Mouse (Mus musculus) midbrain, embryonic 14.5 days (tissue): Measurements from ENCODE around the gene Atp23. TPM values are rescaled to one million over a fixed set of nuclear protein-coding genes. Genes with fewer than 3 reads are reported as not detected.

Source experiments
- ATAC-seq: fragments of 200-750 bp; cut with Nextera tagmentation; 2 replicates; pipeline ENCODE4 v1.8.0; 2017; ENCODE audit warnings: moderate number of reproducible peaks, moderate library complexity; ENCODE audit not compliant: low FRiP score, low TSS enrichment
- DNase-seq: peaks from one replicate; pipeline ENCODE4 v3.0.0-alpha.2; 2015
- H3K27ac ChIP-seq: fragments of 300-500 bp; sonication (generic); replicated peaks from 2 replicates; pipeline ENCODE4 v1.5.1; 2014; ENCODE audit warnings: mild to moderate bottlenecking, low read depth, low read length, moderate library complexity
- H3K27me3 ChIP-seq: fragments of 300-500 bp; sonication (generic); 2 replicates; pipeline ENCODE4 v1.6.1; 2014; ENCODE audit warnings: low read length, control low read depth, mixed read lengths; ENCODE audit not compliant: control insufficient read depth, insufficient read depth
- H3K36me3 ChIP-seq: fragments of 300-500 bp; sonication (generic); 2 replicates; pipeline ENCODE4 v1.6.1; 2014; ENCODE audit warnings: low read length, control low read depth; ENCODE audit not compliant: control insufficient read depth, insufficient read depth
- H3K4me1 ChIP-seq: fragments of 300-500 bp; sonication (generic); 2 replicates; pipeline ENCODE4 v1.6.1; 2014; ENCODE audit warnings: mild to moderate bottlenecking, antibody characterized with exemption, low read length, control low read depth; ENCODE audit not compliant: control insufficient read depth, insufficient read depth
- H3K4me2 ChIP-seq: fragments of 300-500 bp; sonication (generic); 2 replicates; pipeline ENCODE4 v1.6.1; 2014; ENCODE audit warnings: mild to moderate bottlenecking, low read length, moderate library complexity
- H3K4me3 ChIP-seq: fragments of 300-500 bp; sonication (generic); replicated peaks from 2 replicates; pipeline ENCODE4 v1.5.1; 2014; ENCODE audit warnings: low read depth, low read length
- H3K9ac ChIP-seq: fragments of 300-500 bp; sonication (generic); replicated peaks from 2 replicates; pipeline ENCODE4 v1.6.1; 2014; ENCODE audit warnings: mild to moderate bottlenecking, low read length, moderate library complexity
- H3K9me3 ChIP-seq: fragments of 300-500 bp; sonication (generic); 2 replicates; pipeline ENCODE4 v1.6.1; 2016; ENCODE audit warnings: low read length, control low read depth, mixed read lengths; ENCODE audit not compliant: control insufficient read depth
- WGBS: fragments of 180-500 bp; shearing (Covaris S2); extraction: QIAGEN DNeasy Blood & Tissue Kit; methylation state at CpG from one replicate; pipeline ENCODE4 v1.1.7; 2014; 5-methylcytosine and 5-hydroxymethylcytosine counted together
- polyA plus RNA-seq: library from polyadenylated mRNA; unstranded; fragments of >200 nt; fragmentation: Nextera tagmentation; extraction: Ambion mirVana; gene quantifications from 2 replicates; pipeline ENCODE4 v1.2.1, GENCODE M21; 2014

Gene Atp23
- polyA plus RNA-seq, 1 experiment from 2014 or later, result 13.6 TPM

- H3K9me3 ChIP-seq, result no peaks in the 10 kb centered on the region
- no peak overlapping the region for H3K4me2 ChIP-seq
- no peaks in the 10 kb centered on the region for H3K27me3 ChIP-seq
- DNase-seq (no peak), ATAC-seq (no peak)
- no peak overlapping the region for H3K4me3 ChIP-seq
- no peak overlapping the region for H3K27ac ChIP-seq
- H3K4me1 ChIP-seq, result peaks cover 28% of the 10 kb centered on the region
- no peaks in the 10 kb centered on the region for H3K36me3 ChIP-seq
- H3K9ac ChIP-seq, result no peak overlapping the region
Observed at GRCm38 (mm10) chr10:126931760-126932139, 30.6 kb upstream of the Atp23 start.

DNA sequence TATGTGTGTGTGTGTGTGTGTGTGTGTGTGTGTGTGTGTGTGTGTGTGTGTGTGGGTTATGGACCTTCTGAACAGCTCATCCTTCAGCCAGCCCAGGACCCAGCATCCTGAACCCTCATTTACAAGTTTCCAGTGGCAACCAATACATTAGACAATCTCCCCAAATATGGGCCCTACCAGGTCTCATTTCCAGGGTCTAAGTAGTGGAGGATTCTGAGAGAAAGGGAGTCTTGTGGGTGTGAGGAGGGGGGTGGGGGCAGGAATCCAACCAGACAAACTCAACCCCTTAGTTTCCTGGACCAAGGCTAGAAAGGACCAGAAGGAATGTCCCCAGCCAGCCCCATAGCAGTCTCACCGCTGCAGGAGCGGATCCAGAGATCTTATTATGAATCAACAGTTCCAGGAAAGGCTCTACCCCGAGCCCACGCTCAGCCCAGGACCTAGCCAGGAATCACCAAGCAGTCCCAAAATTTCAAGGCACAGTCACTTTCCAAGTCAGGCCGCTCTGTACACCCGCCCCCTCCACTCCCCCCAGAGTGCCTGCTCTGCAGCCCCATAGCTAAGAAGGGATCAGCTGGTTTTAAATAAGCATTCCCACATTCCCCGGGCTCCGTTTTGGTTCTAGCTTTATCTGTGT is 30.1 kb upstream of the Atp23 start:
- no peak overlapping the region for H3K4me3 ChIP-seq
- H3K27ac ChIP-seq, result peak overlapping the region; percentile 52
- WGBS, result 65% methylated on average over 8 of the region's 8 CpGs
- H3K36me3 ChIP-seq, result no peaks in the 10 kb centered on the region
- H3K4me1 ChIP-seq, result peaks cover 28% of the 10 kb centered on the region
- no peaks in the 10 kb centered on the region for H3K9me3 ChIP-seq
- H3K9ac ChIP-seq, result no peak overlapping the region
- ATAC-seq (no peak), DNase-seq (no peak)
- H3K4me2 ChIP-seq, result no peak overlapping the region
- H3K27me3 ChIP-seq, result no peaks in the 10 kb centered on the region

DNA sequence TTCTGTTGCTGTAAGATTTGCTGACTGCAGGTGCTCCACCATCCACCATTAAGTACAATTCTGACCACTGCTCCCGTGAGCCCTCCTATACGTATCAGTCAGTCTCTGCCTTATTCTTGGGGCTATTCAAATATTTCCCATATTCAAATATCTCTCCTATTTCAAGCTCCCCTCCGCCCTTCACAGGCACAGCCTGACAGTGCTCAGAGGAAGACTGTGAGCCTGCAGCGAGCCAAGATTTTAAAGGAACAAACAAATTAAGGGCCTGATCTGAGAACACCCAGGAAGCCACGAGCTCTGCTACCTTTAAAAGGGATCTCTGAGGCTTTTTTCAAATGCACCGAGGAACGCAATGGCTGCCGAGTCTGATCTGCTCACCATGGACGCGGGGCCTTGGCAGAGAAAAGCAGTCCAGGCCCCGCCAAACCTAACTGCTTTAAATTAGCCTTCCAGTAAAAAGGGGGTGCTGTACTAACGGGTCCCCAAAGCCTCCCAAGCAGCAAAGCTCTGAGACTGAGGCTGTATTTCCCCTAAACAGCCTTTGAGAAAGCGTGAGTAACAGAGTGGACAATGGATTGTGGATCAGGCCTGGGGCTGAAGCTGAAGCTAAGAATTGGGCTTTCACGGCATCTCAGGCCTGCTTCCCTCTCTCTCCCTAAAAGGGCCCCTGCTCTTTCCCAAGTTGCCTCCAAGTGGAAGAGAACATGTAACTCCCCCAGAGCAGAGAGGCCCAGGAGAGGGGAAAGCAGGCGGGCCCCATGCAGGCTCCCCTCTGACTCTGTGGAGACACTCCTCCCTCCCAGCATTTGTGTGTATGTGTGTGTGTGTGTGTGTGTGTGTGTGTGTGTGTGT is 29.3 kb upstream of the Atp23 start:
- Histone ChIP-seq H3K36me3 (no peaks in the 10 kb centered on the region), H3K4me1 (peaks cover 28% of the 10 kb centered on the region), H3K9me3 (no peaks in the 10 kb centered on the region), H3K27me3 (no peaks in the 10 kb centered on the region), H3K4me2 (0 out of 2 replicates have a peak overlapping the region, but pooled peaks have one; percentile 7), H3K27ac (peak overlapping the region; percentile 52), H3K4me3 (no peak overlapping the region), H3K9ac (peak overlapping the region; percentile 38)
- ATAC-seq (no peak), DNase-seq (peak; percentile 64)
- 20% methylated on average over 15 of the region's 15 CpGs for WGBS

- DNase-seq (peak; percentile 21), ATAC-seq (no peak)
- Histone ChIP-seq H3K27ac (no peak overlapping the region), H3K9me3 (no peaks in the 10 kb centered on the region), H3K27me3 (no peaks in the 10 kb centered on the region), H3K9ac (no peak overlapping the region), H3K4me1 (peaks cover 28% of the 10 kb centered on the region), H3K36me3 (no peaks in the 10 kb centered on the region), H3K4me3 (no peak overlapping the region), H3K4me2 (no peak overlapping the region)
- 37% methylated on average over 3 of the region's 3 CpGs for WGBS
Observed at GRCm38 (mm10) chr10:126929543-126929942, 28.4 kb upstream of the Atp23 start.

GRCm38 (mm10) chr10:126928819-126929206 is 27.7 kb upstream of the Atp23 start:
- ATAC-seq, result no peak; the same call in 1 of the 2 replicates
- H3K4me3 ChIP-seq, result peak overlapping the region; percentile 56
- no peak overlapping the region for H3K27ac ChIP-seq
- 22% methylated on average over 12 of the region's 12 CpGs for WGBS
- peak overlapping the region; percentile 98 for H3K4me2 ChIP-seq
- peaks cover 28% of the 10 kb centered on the region for H3K4me1 ChIP-seq
- H3K9me3 ChIP-seq, result no peaks in the 10 kb centered on the region
- H3K9ac ChIP-seq, result peak overlapping the region; percentile 75
- no peak for DNase-seq
- H3K27me3 ChIP-seq, result no peaks in the 10 kb centered on the region
- H3K36me3 ChIP-seq, result no peaks in the 10 kb centered on the region

- H3K4me2 ChIP-seq, result peak overlapping the region; percentile 98
- peak; percentile 41 for ATAC-seq
- WGBS, result under 1% methylated on average over 39 of the region's 39 CpGs
- H3K27ac ChIP-seq, result peak overlapping the region; percentile 45
- peak overlapping the region; percentile 75 for H3K9ac ChIP-seq
- DNase-seq, result peak; percentile 88
- no peaks in the 10 kb centered on the region for H3K27me3 ChIP-seq
- peak overlapping the region; percentile 56 for H3K4me3 ChIP-seq
- H3K9me3 ChIP-seq, result no peaks in the 10 kb centered on the region
- H3K4me1 ChIP-seq, result peaks cover 28% of the 10 kb centered on the region
- no peaks in the 10 kb centered on the region for H3K36me3 ChIP-seq
Observed at GRCm38 (mm10) chr10:126928011-126928818, 27.1 kb upstream of the Atp23 start.

- peak overlapping the region; percentile 45 for H3K27ac ChIP-seq
- peak; percentile 59 for DNase-seq
Observed at GRCm38 (mm10) chr10:126927101-126927961, 26.2 kb upstream of the Atp23 start.

DNA sequence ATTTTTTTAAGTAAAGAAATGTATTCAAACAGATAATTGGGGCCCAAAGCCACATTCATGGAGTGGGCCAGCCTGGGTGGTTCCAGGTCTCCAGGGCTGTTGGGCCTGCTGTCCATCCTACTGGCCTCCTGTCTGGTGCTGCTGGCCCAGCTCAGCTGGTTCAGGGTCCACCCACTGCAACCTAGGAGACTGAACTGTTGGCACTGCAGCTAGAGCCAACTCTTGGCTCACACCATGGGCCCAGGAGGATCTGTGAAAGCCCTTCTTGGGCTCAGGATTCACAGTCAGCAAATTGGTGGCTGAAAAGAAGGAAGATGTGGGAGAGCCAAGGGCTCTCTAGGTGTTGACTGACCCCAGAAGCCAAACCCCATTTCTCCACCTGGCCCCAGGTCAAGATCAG is 24.2 kb upstream of the Atp23 start:
- Histone ChIP-seq H3K4me3 (no peak overlapping the region), H3K9me3 (no peaks in the 10 kb centered on the region), H3K36me3 (no peaks in the 10 kb centered on the region), H3K4me1 (peaks cover 25% of the 10 kb centered on the region), H3K9ac (no peak overlapping the region), H3K27ac (no peak overlapping the region), H3K4me2 (no peak overlapping the region), H3K27me3 (no peaks in the 10 kb centered on the region)
- ATAC-seq (no peak), DNase-seq (no peak)

More at GRCm38 (mm10) chr10:126927101-126927961, 26.2 kb upstream of the Atp23 start:
- no peaks in the 10 kb centered on the region for H3K27me3 ChIP-seq
- ATAC-seq, result peak; percentile 18; the same call in 1 of the 2 replicates
- no peaks in the 10 kb centered on the region for H3K9me3 ChIP-seq
- H3K4me2 ChIP-seq, result peak overlapping the region; percentile 98
- H3K4me1 ChIP-seq, result peaks cover 28% of the 10 kb centered on the region
- H3K9ac ChIP-seq, result peak overlapping the region; percentile 75; the same call in 1 of the 2 replicates
- peak overlapping the region; percentile 56 for H3K4me3 ChIP-seq
- 15% methylated on average over 11 of the region's 11 CpGs for WGBS
- no peaks in the 10 kb centered on the region for H3K36me3 ChIP-seq
